Mouse (Mus musculus): Measurements from ENCODE around the gene Pla2g1b.
"Not testable (repeated sequence)": the region's sequence is repeated elsewhere in the genome, so short reads cannot be mapped to it uniquely, and the experiment has no call there.

Pla2g1b gene

GRCm38 (mm10) chr5:115483947-115484920 is 18.2 kb downstream of the Pla2g1b start, which contains the start of gene Sirt4:
Gene Sirt4 (minus strand): TSS chr5:115484725.
- DNase-seq (ENCODE audit: low spot score in 2 of 2) = peak; percentile 85 to 92

- no peak for DNase-seq (ENCODE audit: low spot score in 2 of 2)
These were observed 18.9 kb downstream of the Pla2g1b start for GRCm38 (mm10) chr5:115484996-115485395.

GRCm38 (mm10) chr5:115485489-115486205 is 19.6 kb downstream of the Pla2g1b start:
- DNase-seq (ENCODE audit: low spot score in 2 of 2) = no peak

GRCm38 (mm10) chr5:115486726-115487125 is 20.7 kb downstream of the Pla2g1b start:
- no peak for DNase-seq (ENCODE audit: low spot score in 2 of 2)

GRCm38 (mm10) chr5:115487353-115487752 is 21.3 kb downstream of the Pla2g1b start:
- no peak for DNase-seq (ENCODE audit: low spot score in 2 of 2)

- DNase-seq (ENCODE audit: low spot score in 2 of 2) = no peak
These were observed 22.0 kb downstream of the Pla2g1b start for GRCm38 (mm10) chr5:115487942-115488580.

GRCm38 (mm10) chr5:115488841-115489698 is 23.0 kb downstream of the Pla2g1b start:
- peak; percentile 82 to 86 for DNase-seq (ENCODE audit: low spot score in 2 of 2)

- peak; percentile 82 to 89 for DNase-seq (ENCODE audit: low spot score in 2 of 2)
These were observed 23.9 kb downstream of the Pla2g1b start for GRCm38 (mm10) chr5:115489699-115490637.

- no peak for DNase-seq (ENCODE audit: low spot score in 2 of 2)
These were observed 24.6 kb downstream of the Pla2g1b start for GRCm38 (mm10) chr5:115490638-115491000.

GRCm38 (mm10) chr5:115491076-115491475 is 25.0 kb downstream of the Pla2g1b start:
- DNase-seq (ENCODE audit: low spot score in 2 of 2) = no peak

GRCm38 (mm10) chr5:115491771-115492322 is 25.8 kb downstream of the Pla2g1b start:
- DNase-seq (ENCODE audit: low spot score in 2 of 2) = peak in 1 of 2 experiments; percentile 47

- no peak for DNase-seq (ENCODE audit: low spot score in 2 of 2)
These were observed 26.8 kb downstream of the Pla2g1b start for GRCm38 (mm10) chr5:115492711-115493335.

GRCm38 (mm10) chr5:115493441-115493840 is 27.4 kb downstream of the Pla2g1b start:
- no peak for DNase-seq (ENCODE audit: low spot score in 2 of 2)

GRCm38 (mm10) chr5:115495618-115496017 is 29.6 kb downstream of the Pla2g1b start:
- not testable (repeated sequence) for DNase-seq (ENCODE audit: low spot score in 2 of 2)

- peak in 1 of 2 experiments; percentile 53 for DNase-seq (ENCODE audit: low spot score in 2 of 2)
These were observed 31.0 kb downstream of the Pla2g1b start for GRCm38 (mm10) chr5:115497033-115497432.

GRCm38 (mm10) chr5:115498307-115499240 is 32.5 kb downstream of the Pla2g1b start:
- DNase-seq (ENCODE audit: low spot score in 2 of 2) = no peak

- DNase-seq (ENCODE audit: low spot score in 2 of 2) = no peak
These were observed 34.4 kb downstream of the Pla2g1b start for GRCm38 (mm10) chr5:115500383-115500935.

GRCm38 (mm10) chr5:115503035-115503434 is 37.0 kb downstream of the Pla2g1b start:
- no peak for DNase-seq (ENCODE audit: low spot score in 2 of 2)
